Mouse (Mus musculus): Measurements from ENCODE around the gene Ap1m2.

Ap1m2 gene

DNA sequence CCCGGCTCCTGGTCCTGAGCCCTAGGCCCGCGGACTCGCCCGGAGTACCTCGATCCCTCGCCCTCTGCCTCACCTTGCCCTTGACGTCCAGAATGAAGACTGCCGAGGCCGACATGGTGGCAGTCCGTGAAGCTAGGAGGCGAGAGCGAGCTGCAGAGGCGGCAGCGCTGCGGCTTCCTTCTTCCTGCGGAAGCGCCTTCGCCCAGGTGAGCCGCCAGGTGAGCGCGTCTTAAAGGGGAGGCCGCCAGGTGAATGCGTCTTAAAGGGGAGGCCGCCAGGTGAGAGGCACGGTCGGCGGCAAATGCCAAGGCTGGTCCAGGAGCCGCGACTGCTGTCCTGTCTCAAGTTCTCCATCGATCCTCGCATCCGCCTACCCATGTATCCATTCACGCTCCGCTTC lies at the start of gene Ap1m2:
TSS of gene Ap1m2 (minus strand) at position 204 of the 400 bp plus-strand sequence.
- no peak for DNase-seq (ENCODE audit: low read depth, low spot score)
- Histone ChIP-seq H3K27me3 (ENCODE audit: control insufficient read depth, insufficient read depth, low read length, poor library complexity, severe bottlenecking) (no peaks in the 10 kb centered on the region), H3K36me3 (ENCODE audit: control insufficient read depth, insufficient read depth, low read length, poor library complexity, severe bottlenecking) (no peaks in the 10 kb centered on the region)

DNA sequence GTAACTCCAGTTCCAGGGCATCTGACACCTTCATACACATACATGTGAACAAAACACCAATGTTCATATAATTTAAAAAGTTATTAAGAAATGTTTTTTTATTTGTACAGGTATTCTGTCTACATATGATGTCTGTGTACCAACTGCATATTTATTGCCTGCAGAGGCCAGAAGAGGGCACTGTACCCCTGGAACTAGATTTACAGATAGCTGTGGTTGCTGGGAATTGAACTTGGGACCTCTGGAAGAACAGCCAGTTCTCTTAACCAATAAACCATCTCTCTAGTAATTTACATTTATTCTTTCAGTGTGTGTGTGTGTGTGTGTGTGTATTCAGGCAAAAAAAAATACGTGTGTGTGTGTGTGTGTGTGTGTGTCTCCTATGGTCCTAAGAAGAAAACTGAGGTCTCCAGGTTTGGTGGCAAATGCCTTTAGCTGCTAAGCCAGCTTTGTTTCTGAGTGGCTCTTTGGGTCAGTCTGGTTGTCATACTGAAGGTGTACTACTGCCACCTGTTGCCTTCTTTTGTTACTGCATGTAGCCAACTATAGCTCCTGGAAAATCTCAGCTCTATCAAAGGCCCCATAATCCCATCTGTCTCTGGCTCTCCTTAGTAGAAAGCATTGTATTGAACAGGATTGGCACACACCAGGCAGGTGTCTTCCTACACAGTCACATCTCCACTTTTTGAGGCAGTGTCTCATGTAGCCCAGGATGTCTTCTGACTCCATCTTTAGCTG lies 45.0 kb upstream of the Ap1m2 start:
- DNase-seq (ENCODE audit: low read depth, low spot score): peak; percentile 90
- Histone ChIP-seq H3K27me3 (ENCODE audit: control insufficient read depth, insufficient read depth, low read length, poor library complexity, severe bottlenecking) (no peaks in the 10 kb centered on the region), H3K36me3 (ENCODE audit: control insufficient read depth, insufficient read depth, low read length, poor library complexity, severe bottlenecking) (peaks cover 18% of the 10 kb centered on the region)

DNA sequence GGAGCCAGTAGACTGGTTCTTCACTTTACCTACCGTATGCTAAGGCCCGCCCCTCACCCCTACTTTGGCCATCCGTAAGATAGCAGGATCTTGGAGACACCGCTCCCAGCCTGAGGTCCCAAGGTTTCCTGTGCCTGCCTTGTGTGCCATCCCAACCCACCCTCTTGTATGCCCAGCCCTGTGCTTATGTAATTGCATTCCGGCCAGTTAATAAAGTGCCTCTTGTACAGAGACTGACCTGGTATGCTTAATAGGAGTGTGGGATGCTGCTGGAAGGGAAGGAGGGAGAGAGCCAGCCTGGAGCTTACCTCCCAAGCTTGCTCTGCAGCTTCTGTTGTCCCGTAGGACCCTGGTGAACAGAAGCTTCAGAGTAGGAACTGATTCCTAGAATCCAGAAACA lies 42.7 kb upstream of the Ap1m2 start:
- H3K36me3 ChIP-seq (ENCODE audit: control insufficient read depth, insufficient read depth, low read length, poor library complexity, severe bottlenecking): peaks cover 18% of the 10 kb centered on the region
- DNase-seq (ENCODE audit: low read depth, low spot score): no peak
- H3K27me3 ChIP-seq (ENCODE audit: control insufficient read depth, insufficient read depth, low read length, poor library complexity, severe bottlenecking): no peaks in the 10 kb centered on the region

DNA sequence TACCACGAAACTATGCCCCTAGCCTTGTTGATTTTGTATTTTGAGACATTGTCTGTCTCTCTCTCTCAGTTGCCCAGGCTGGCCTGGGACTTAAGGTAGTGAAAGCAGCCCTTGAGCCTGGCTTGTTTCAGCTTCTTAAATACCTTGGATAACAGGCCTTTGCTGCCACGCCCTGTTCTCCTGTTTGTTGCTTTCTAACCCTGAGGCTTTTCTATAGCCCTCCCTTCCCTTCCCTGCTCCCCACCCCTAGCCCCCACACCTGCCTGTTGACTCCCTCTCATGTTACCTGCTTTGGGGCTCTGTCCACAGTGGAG lies 41.2 kb upstream of the Ap1m2 start:
- Histone ChIP-seq H3K27me3 (ENCODE audit: control insufficient read depth, insufficient read depth, low read length, poor library complexity, severe bottlenecking) (no peaks in the 10 kb centered on the region), H3K36me3 (ENCODE audit: control insufficient read depth, insufficient read depth, low read length, poor library complexity, severe bottlenecking) (peaks cover 19% of the 10 kb centered on the region)
- DNase-seq (ENCODE audit: low read depth, low spot score): no peak

DNA sequence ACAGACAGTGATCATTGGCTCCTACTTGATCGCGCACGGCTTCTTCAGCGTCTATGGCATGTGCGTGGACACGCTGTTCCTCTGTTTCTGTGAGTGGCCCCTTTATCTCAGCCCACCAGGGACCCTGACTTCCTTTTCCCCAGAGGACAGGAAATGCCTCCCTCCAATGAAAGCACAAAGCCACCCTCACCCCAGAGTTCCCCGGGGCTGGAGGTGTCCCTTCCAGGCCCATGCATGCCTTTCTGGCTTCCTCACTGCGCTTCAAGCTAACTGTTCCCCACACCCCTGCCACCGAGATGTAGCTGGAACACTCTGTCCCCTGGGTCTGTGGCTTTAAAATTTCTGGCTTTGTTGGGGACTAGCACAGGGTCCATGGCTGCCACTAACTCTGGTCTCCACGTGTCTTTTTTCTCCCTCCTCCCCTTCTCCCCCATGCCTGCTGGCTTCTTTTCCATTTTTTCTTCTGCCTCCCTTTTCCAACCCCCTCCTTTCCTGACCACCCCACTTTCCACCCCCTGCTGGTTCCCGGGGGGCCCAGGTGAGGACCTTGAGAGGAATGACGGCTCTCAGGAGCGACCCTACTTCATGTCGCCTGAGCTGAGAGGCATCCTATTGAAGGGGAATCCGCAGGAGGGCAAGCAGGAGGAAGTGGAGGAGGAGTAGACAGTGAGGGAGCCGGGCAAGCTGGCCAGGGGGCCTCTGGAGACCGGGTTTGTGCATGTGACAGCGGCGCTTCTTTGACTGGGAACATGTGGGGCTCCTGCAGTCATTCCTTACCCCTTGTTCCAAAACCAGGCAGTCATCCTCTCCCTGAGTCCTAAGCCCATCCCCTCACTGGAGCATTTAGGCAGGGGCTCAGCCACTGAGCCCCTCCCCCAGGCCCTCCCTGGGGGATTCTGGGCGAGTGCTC lies 40.6 kb upstream of the Ap1m2 start:
- DNase-seq (ENCODE audit: low read depth, low spot score): no peak
- Histone ChIP-seq H3K27me3 (ENCODE audit: control insufficient read depth, insufficient read depth, low read length, poor library complexity, severe bottlenecking) (no peaks in the 10 kb centered on the region), H3K36me3 (ENCODE audit: control insufficient read depth, insufficient read depth, low read length, poor library complexity, severe bottlenecking) (peaks cover 23% of the 10 kb centered on the region)

DNA sequence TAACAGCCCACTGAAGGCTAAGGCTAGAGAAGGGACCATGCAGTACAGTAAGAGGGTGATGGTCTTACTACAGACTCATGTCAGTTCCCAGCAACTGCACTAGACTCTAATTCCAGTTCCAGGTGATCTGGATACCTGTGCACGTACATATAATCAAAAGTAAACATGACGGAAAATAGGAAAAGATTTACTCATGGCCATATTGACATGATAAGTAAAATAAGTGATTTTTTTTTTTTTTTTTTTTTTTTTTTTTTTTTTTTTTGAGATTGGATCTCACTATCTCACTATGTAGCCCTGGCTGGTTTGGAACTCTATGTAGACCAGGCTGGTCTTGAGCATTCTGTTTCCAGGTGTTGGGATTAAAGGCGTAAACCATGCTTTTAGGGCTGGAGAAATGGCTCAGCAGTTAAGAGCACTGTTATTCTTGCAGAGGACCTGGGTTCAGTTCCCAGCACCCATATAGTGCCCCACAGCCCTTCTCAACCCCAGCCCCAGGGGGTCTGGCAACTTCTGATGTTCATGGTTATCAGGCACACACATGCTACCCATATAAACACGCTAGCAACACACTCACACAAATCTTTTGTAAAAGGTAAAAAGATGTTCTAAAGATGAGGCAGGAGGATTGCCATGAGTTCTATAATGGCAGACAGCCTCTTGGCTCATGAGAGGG lies 39.7 kb upstream of the Ap1m2 start:
- peaks cover 25% of the 10 kb centered on the region for H3K36me3 ChIP-seq (ENCODE audit: control insufficient read depth, insufficient read depth, low read length, poor library complexity, severe bottlenecking)
- no peak for DNase-seq (ENCODE audit: low read depth, low spot score)
- H3K27me3 ChIP-seq (ENCODE audit: control insufficient read depth, insufficient read depth, low read length, poor library complexity, severe bottlenecking): no peaks in the 10 kb centered on the region

DNA sequence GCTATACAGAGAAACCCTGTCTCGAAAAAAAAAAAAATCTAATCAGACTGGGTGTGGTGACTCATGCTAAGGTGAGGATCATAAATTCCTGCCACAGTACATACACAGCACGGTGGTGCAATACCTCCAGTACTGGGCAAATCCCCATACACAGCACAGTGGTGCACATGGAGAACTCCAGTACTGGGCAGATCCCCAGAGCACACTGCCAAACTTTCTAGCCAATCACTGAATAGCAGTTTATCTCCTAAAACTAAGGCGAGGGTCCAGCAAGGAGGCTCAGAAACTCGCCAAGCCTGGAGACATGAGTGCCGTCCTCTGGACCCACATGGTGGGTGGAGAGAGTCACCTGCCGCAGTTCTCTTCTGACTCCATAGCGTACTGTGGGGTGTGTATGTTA lies 39.0 kb upstream of the Ap1m2 start:
- Histone ChIP-seq H3K36me3 (ENCODE audit: control insufficient read depth, insufficient read depth, low read length, poor library complexity, severe bottlenecking) (peaks cover 27% of the 10 kb centered on the region), H3K27me3 (ENCODE audit: control insufficient read depth, insufficient read depth, low read length, poor library complexity, severe bottlenecking) (no peaks in the 10 kb centered on the region)
- no peak for DNase-seq (ENCODE audit: low read depth, low spot score)

DNA sequence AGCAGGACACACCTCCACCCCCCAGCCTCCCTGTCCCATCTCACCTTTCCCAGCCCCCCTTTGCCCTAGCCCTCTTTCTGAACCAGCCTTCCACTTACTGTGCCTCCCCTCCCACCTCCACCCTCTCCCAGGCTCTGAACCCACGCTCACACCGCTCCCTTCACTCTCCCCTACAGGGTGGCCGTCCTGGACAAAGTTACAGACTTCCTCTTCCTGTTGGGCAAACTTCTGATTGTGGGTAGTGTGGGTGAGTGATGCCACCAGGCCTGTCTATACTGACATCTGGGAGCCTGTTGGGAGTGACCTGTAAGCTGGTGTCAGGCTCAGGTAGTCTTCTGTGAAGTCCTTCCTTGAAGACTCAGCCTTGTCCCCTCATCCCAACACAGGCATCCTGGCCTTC lies 36.0 kb upstream of the Ap1m2 start:
- no peak for DNase-seq (ENCODE audit: low read depth, low spot score)
- no peaks in the 10 kb centered on the region for H3K27me3 ChIP-seq (ENCODE audit: control insufficient read depth, insufficient read depth, low read length, poor library complexity, severe bottlenecking)
- peaks cover 19% of the 10 kb centered on the region for H3K36me3 ChIP-seq (ENCODE audit: control insufficient read depth, insufficient read depth, low read length, poor library complexity, severe bottlenecking)

DNA sequence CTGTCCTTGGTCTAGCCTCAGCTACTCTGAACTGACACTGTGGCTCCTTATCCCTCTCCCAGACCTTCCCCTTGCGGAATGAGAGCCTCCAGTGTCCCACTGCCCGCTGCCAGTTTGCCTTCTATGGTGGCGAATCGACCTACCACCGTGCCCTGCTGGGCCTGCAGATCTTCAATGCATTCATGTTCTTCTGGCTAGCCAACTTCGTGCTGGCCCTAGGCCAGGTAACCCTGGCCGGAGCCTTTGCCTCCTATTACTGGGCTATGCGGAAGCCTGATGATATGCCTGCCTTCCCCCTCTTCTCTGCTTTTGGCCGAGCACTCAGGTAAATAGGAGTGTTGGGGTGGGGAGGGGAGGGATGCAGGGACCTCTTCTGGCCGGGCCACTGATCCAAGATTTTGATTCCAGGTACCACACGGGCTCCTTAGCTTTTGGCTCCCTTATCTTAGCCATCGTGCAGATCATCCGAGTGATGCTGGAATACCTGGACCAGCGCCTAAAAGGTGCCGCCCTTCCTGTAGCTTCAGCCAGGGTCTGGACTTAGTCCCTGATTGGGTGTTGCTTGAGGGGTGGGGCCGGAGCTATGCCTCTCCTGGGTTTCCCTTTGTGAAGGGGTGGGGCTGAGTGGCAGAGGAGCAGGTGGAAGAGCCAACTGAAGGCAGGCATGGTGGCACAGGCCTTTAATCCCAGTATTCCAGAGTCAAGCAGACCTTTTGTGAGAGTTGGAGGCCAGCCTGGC lies 34.7 kb upstream of the Ap1m2 start:
- Histone ChIP-seq H3K27me3 (ENCODE audit: control insufficient read depth, insufficient read depth, low read length, poor library complexity, severe bottlenecking) (no peaks in the 10 kb centered on the region), H3K36me3 (ENCODE audit: control insufficient read depth, insufficient read depth, low read length, poor library complexity, severe bottlenecking) (peaks cover 25% of the 10 kb centered on the region)
- DNase-seq (ENCODE audit: low read depth, low spot score): no peak

DNA sequence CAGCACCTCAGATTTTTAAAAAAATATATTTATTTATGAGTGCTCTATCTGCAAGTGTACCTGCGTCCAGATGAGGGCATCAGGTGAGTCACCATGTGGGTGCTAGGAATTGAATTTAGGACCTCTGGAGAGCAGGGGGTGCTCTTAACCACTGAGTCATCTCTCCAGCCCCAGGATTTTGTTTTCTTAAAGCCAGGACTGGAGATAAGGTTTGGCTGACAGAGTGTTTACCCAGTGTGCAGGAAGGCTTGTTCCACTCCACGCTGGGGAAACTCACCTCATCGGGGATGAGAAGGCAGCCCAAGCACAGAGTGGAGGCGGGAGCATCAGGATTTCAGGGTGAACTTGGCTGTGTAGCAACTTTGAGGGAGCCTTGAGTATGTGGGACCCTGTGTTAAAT lies 28.3 kb upstream of the Ap1m2 start:
- peaks cover 31% of the 10 kb centered on the region for H3K36me3 ChIP-seq (ENCODE audit: control insufficient read depth, insufficient read depth, low read length, poor library complexity, severe bottlenecking)
- no peak for DNase-seq (ENCODE audit: low read depth, low spot score)
- no peaks in the 10 kb centered on the region for H3K27me3 ChIP-seq (ENCODE audit: control insufficient read depth, insufficient read depth, low read length, poor library complexity, severe bottlenecking)

DNA sequence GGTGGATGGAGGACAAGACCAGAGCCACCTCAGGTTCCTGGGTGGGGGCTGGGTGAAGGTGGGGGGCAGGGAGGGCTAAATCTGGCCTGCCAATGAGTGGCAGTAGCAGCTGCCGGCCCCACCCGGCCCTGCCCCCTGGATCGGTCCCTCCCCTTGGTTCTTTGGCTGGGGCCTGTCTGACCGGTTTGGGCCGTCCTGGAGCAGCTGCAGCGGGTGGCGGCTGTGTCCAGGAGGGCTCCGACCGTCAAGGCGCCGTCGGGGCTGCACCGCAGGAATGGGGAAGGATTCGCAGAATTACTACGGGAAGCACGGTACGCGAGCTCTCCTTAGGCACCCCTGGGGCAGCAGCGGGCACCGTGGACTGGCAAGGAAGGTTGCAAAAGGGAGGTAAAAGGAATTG lies 25.5 kb upstream of the Ap1m2 start:
- no peak for DNase-seq (ENCODE audit: low read depth, low spot score)
- peaks cover 22% of the 10 kb centered on the region for H3K36me3 ChIP-seq (ENCODE audit: control insufficient read depth, insufficient read depth, low read length, poor library complexity, severe bottlenecking)
- no peaks in the 10 kb centered on the region for H3K27me3 ChIP-seq (ENCODE audit: control insufficient read depth, insufficient read depth, low read length, poor library complexity, severe bottlenecking)

DNA sequence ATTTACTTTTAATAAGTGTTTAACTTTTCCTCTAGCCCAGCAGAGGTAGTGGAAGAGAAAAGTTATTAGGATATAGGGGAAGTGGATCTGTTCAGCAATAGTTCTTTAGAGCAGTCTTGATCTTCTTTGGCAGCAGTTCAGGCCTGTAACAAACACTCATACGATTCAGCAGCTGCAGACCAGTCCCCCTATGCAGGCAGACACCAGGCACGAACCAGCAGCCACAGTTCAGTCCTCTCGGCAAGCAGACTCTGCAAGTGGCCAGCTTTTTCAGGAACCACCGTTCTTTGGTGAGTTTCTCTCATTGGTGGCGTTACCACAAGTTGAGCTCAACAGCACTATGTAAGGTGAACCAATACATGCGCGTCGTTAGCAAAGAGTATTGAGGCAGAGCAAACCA lies 24.4 kb upstream of the Ap1m2 start:
- no peak for DNase-seq (ENCODE audit: low read depth, low spot score)
- H3K36me3 ChIP-seq (ENCODE audit: control insufficient read depth, insufficient read depth, low read length, poor library complexity, severe bottlenecking): peaks cover 18% of the 10 kb centered on the region

DNA sequence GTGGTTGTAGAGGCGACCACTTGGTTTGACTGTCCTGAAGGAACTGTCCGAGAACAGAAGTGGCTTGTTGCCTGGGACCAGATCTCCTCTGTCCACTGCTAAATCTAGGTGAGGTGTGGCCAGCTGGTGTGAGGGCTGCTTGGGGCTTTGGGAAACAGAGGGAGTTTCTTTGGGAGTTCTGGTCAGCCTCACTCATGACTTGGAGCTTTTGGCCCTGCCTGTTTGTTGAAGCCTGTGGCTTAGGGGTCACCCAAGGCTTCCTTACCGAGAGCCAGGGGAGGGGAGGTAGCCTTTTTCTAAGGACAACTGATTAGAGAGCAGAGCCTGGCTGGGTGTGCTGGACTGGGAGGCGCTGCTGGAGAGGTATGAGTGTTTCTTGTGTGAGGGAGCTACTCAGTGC lies 23.3 kb upstream of the Ap1m2 start:
- DNase-seq (ENCODE audit: low read depth, low spot score): no peak
- H3K27me3 ChIP-seq (ENCODE audit: control insufficient read depth, insufficient read depth, low read length, poor library complexity, severe bottlenecking): no peaks in the 10 kb centered on the region
- peaks cover 15% of the 10 kb centered on the region for H3K36me3 ChIP-seq (ENCODE audit: control insufficient read depth, insufficient read depth, low read length, poor library complexity, severe bottlenecking)

More for the DNA sequence above, 24.4 kb upstream of the Ap1m2 start:
- no peaks in the 10 kb centered on the region for H3K27me3 ChIP-seq (ENCODE audit: control insufficient read depth, insufficient read depth, low read length, poor library complexity, severe bottlenecking)

DNA sequence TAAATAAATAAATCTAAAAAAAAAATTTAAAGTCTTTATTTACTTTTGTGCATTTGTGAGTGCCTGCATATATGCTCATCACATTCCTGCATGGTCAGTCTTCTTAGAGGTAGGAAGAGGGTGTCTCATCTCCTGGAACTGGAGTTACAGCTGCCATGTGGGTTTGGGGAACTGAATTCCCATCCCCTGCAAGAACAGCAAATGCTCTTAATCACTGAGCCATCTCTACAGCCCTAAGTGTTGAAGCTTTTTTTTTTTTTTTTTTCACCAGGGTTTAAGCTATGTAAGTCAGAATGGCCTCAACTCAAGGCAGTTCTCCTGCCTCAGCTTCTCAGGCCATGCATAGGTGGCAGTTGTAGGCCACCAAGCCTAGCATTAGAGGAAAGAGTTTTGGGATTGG lies 22.6 kb upstream of the Ap1m2 start:
- no peak for DNase-seq (ENCODE audit: low read depth, low spot score)
- H3K27me3 ChIP-seq (ENCODE audit: control insufficient read depth, insufficient read depth, low read length, poor library complexity, severe bottlenecking): no peaks in the 10 kb centered on the region
- peaks cover 10% of the 10 kb centered on the region for H3K36me3 ChIP-seq (ENCODE audit: control insufficient read depth, insufficient read depth, low read length, poor library complexity, severe bottlenecking)

Data from splenic B cell, adult 2 months (primary cell).